Mouse (Mus musculus): Measurements from ENCODE around the gene Gm1673. TPM values are rescaled to one million over a fixed set of nuclear protein-coding genes. Genes with fewer than 3 reads are reported as not detected.

The Gm1673 gene
- polyA plus RNA-seq, 1 experiment: 9.8 TPM

DNA sequence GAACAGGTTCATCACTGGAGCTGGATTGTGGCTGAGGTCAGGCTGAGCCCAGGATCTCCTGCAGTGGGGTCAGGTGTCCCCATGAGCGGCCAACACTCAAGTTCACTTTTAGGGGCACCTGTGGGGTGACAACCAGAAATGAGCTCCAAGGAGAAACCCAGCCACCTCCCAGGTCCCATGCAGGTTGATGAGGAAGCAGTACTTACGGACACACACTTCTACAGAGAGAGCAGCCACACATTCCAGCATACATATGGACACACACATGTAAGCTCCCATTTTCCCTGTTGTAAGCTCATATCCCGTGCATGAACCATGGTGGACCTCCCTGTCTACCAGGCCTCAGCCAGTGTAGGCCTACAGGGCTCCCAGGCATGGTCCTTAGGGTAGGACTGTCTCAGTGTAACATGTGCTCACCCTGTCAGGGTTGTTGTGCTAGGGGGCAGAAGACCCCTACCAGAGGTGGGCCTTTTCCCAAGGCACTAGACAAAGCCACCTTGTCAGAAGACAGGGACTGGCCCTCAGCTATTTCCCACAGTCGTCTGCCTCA, 24.2 kb downstream of the Gm1673 start:
- WGBS: 75% methylated on average over 4 of the region's 4 CpGs
- Histone ChIP-seq H3K4me1 (ENCODE audit: control insufficient read depth, insufficient read depth, insufficient read length, low read length) (no peaks in the 10 kb centered on the region), H3K36me3 (ENCODE audit: control insufficient read depth, insufficient read depth, low read length) (no peaks in the 10 kb centered on the region), H3K27ac (ENCODE audit: insufficient read depth, low read depth, low read length) (no peak overlapping the region), H3K27me3 (ENCODE audit: control insufficient read depth, insufficient read depth, low read length) (no peaks in the 10 kb centered on the region), H3K4me3 (ENCODE audit: low read depth, low read length) (no peak overlapping the region)
- TF ChIP-seq CTCF (IDR thresholded peaks at IDR 0.05; ENCODE audit: extremely low read depth, insufficient read length, insufficient replicate concordance, low read depth, low read length): no peak
- TF ChIP-seq POLR2A (IDR thresholded peaks at IDR 0.05; ENCODE audit: low read depth, low read length): no peak

DNA sequence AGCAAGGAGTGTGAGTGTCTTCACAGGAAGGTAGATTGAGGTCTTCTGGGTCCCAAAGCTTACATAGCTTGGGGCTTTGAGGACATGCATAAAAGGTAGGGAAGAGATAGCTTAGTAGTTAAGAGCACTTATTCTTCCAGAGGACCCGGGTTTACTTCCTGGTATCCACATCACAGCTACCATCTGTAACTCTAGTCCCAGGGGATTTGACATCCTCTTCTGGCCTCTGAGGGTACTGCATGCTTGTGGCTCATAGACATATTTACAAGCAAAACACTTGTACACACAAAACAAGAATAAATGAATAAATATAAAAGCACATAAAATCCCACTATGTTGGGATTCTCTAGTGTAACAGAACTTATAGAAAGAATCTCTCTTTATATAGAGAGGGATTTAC, 31.4 kb downstream of the Gm1673 start:
- TF ChIP-seq POLR2A (IDR thresholded peaks at IDR 0.05; ENCODE audit: low read depth, low read length): no peak
- no peak for TF ChIP-seq CTCF (IDR thresholded peaks at IDR 0.05; ENCODE audit: extremely low read depth, insufficient read length, insufficient replicate concordance, low read depth, low read length)
- no peak overlapping the region for H3K4me3 ChIP-seq (ENCODE audit: low read depth, low read length)
- H3K27ac ChIP-seq (ENCODE audit: insufficient read depth, low read depth, low read length): no peak overlapping the region
- 33% methylated on average over 1 of the region's 1 CpGs for WGBS
- H3K27me3 ChIP-seq (ENCODE audit: control insufficient read depth, insufficient read depth, low read length): no peaks in the 10 kb centered on the region
- no peaks in the 10 kb centered on the region for H3K4me1 ChIP-seq (ENCODE audit: control insufficient read depth, insufficient read depth, insufficient read length, low read length)
- H3K36me3 ChIP-seq (ENCODE audit: control insufficient read depth, insufficient read depth, low read length): no peaks in the 10 kb centered on the region

DNA sequence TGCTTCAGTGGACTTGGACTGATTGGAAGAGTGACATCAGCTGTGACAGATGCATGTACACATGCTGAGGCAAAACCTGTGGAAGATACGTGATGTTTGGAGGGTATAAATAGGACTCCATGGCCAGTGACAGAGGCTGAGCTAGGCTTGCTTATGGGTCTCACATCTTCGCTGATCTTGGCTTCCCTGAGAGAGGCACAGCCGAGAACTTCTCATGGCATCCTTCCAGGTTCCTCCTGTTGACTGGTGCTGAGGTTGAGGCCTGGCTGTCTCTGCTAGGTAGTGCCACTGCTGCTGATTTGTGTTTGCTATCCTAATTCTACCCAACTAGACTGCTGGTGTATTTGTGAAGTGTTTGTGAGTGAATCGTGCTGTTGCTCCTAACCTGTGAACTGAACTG, 35.7 kb downstream of the Gm1673 start:
- WGBS: 63% methylated on average over 4 of the region's 4 CpGs
- TF ChIP-seq CTCF (IDR thresholded peaks at IDR 0.05; ENCODE audit: extremely low read depth, insufficient read length, insufficient replicate concordance, low read depth, low read length): no peak
- no peak for TF ChIP-seq POLR2A (IDR thresholded peaks at IDR 0.05; ENCODE audit: low read depth, low read length)
- Histone ChIP-seq H3K27ac (ENCODE audit: insufficient read depth, low read depth, low read length) (no peak overlapping the region), H3K4me1 (ENCODE audit: control insufficient read depth, insufficient read depth, insufficient read length, low read length) (no peaks in the 10 kb centered on the region), H3K4me3 (ENCODE audit: low read depth, low read length) (no peak overlapping the region), H3K36me3 (ENCODE audit: control insufficient read depth, insufficient read depth, low read length) (no peaks in the 10 kb centered on the region), H3K27me3 (ENCODE audit: control insufficient read depth, insufficient read depth, low read length) (no peaks in the 10 kb centered on the region)

DNA sequence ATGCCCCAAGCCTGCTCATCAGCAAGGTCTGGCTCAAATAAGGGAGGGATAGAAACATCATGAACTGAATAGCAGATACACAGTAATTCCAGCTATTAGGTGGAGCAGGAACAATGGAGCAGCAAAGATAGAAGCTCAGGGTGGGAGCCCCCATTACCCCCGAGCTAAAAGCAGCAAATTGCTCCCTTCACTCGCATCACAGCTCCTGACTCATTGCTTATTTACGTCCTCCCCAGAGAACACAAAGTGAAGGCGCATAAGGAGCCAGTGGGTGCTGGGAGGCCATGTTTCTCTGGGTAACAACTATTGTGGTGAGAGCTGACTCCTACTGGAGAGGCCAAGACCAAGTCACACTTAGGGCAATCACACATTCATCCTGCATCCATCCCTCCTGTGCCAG, 46.9 kb downstream of the Gm1673 start:
- H3K36me3 ChIP-seq (ENCODE audit: control insufficient read depth, insufficient read depth, low read length): no peaks in the 10 kb centered on the region
- TF ChIP-seq POLR2A (IDR thresholded peaks at IDR 0.05; ENCODE audit: low read depth, low read length) (no peak), CTCF (IDR thresholded peaks at IDR 0.05; ENCODE audit: extremely low read depth, insufficient read length, insufficient replicate concordance, low read depth, low read length) (no peak)
- 67% methylated on average over 4 of the region's 4 CpGs for WGBS
- no peaks in the 10 kb centered on the region for H3K27me3 ChIP-seq (ENCODE audit: control insufficient read depth, insufficient read depth, low read length)
- no peak overlapping the region for H3K4me3 ChIP-seq (ENCODE audit: low read depth, low read length)
- H3K4me1 ChIP-seq (ENCODE audit: control insufficient read depth, insufficient read depth, insufficient read length, low read length): no peaks in the 10 kb centered on the region
- H3K27ac ChIP-seq (ENCODE audit: insufficient read depth, low read depth, low read length): no peak overlapping the region

DNA sequence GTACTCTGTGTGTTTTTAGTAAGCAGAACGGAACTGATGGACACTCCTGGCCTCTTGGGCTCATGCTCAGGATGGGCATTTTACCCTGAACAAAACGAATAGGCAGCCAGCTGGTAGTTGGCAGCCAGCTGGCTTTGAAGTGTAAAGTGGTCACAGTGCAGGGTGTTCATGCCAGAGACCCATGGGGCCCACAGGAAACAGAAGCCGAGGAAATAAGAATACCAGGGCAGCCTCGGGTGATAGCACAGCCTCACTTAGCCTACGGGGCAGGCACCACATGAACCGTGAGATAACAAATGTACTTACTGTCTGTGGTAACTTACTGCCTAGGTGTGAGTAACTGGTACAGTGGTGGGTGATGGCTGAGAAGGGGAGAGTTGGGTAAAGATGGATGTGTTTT, 47.8 kb downstream of the Gm1673 start:
- no peaks in the 10 kb centered on the region for H3K4me1 ChIP-seq (ENCODE audit: control insufficient read depth, insufficient read depth, insufficient read length, low read length)
- WGBS: 67% methylated on average over 6 of the region's 6 CpGs
- no peak overlapping the region for H3K27ac ChIP-seq (ENCODE audit: insufficient read depth, low read depth, low read length)
- H3K27me3 ChIP-seq (ENCODE audit: control insufficient read depth, insufficient read depth, low read length): no peaks in the 10 kb centered on the region
- no peak for TF ChIP-seq CTCF (IDR thresholded peaks at IDR 0.05; ENCODE audit: extremely low read depth, insufficient read length, insufficient replicate concordance, low read depth, low read length)
- TF ChIP-seq POLR2A (IDR thresholded peaks at IDR 0.05; ENCODE audit: low read depth, low read length): no peak
- no peak overlapping the region for H3K4me3 ChIP-seq (ENCODE audit: low read depth, low read length)
- H3K36me3 ChIP-seq (ENCODE audit: control insufficient read depth, insufficient read depth, low read length): no peaks in the 10 kb centered on the region

DNA sequence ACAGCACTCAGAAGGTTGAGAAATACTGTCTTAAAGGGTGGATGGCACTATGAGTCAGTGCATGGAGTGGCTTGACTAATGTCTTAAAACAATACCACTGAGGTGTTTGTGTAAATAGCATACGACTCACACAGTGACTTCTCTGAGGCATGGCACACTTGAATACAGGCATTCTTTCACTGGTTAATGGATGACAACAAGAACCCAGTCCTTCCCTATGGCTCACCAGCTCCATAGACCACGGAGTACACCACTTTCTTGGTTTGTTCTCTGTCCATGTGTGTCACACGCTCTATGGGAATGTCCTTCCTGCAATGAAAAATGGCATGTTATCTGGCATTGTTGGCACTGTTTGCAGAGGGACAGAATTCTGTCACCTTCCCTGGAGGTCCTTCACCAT, 49.3 kb downstream of the Gm1673 start:
- H3K27ac ChIP-seq (ENCODE audit: insufficient read depth, low read depth, low read length): no peak overlapping the region
- WGBS: 36% methylated on average over 3 of the region's 3 CpGs
- TF ChIP-seq POLR2A (IDR thresholded peaks at IDR 0.05; ENCODE audit: low read depth, low read length): no peak
- TF ChIP-seq CTCF (IDR thresholded peaks at IDR 0.05; ENCODE audit: extremely low read depth, insufficient read length, insufficient replicate concordance, low read depth, low read length): no peak
- no peak overlapping the region for H3K4me3 ChIP-seq (ENCODE audit: low read depth, low read length)
- no peaks in the 10 kb centered on the region for H3K36me3 ChIP-seq (ENCODE audit: control insufficient read depth, insufficient read depth, low read length)
- no peaks in the 10 kb centered on the region for H3K27me3 ChIP-seq (ENCODE audit: control insufficient read depth, insufficient read depth, low read length)
- no peaks in the 10 kb centered on the region for H3K4me1 ChIP-seq (ENCODE audit: control insufficient read depth, insufficient read depth, insufficient read length, low read length)

Other genes starting within 250 kb of the Gm1673 start
- 64.4 and 127 TPM in 2 replicates for gene Letm1, start 200.6 kb upstream of the Gm1673 start, polyA plus RNA-seq (2012; rRNA removed)
- gene Nsd2, start 162.7 kb upstream of the Gm1673 start, polyA plus RNA-seq (2012; rRNA removed): 1.8 and 5.8 TPM in 2 replicates
- gene Nelfa, start 47.0 kb upstream of the Gm1673 start, polyA plus RNA-seq (2012; rRNA removed): 16.6 and 30.8 TPM in 2 replicates
- 0.32 and 0.34 TPM in 2 replicates for gene Nat8l, start 12.6 kb downstream of the Gm1673 start, polyA plus RNA-seq (2012; rRNA removed)
- not detected in 2 replicates for gene Poln, start 186.0 kb downstream of the Gm1673 start, polyA plus RNA-seq (2012; rRNA removed)
- 0.09 TPM in 1 of 2 replicates, not detected in the other for gene Haus3, start 186.1 kb downstream of the Gm1673 start, polyA plus RNA-seq (2012; rRNA removed)
- 82.5 and 154 TPM in 2 replicates for gene Mxd4, start 204.3 kb downstream of the Gm1673 start, polyA plus RNA-seq (2012; rRNA removed)